9 mouse cellular contexts compared by ENCODE assay signal in genomic region chr17:56350694-56351093, GRCm38 (mm10). TPM values are rescaled to one million over a fixed set of nuclear protein-coding genes. Genes with fewer than 3 reads are reported as not detected.
DNase-seq lines count a peak whose midpoint lies in the region; ATAC-seq and TF ChIP-seq lines count a peak whose summit lies in the region.
"Had no signal": no experiment of that assay in that cellular context is flagged by ENCODE, and none has a peak within 500 bp of the region (broad histone marks: within the 10 kb centered on the region; RNA-seq: fewer than 3 reads in every experiment).

No protein-coding gene starts in this region.

- H3K27ac ChIP-seq in ES-E14 (ENCODE audit: insufficient read depth, low read depth, low read length, poor library complexity, severe bottlenecking), result no peak overlapping the region
- H3K27ac ChIP-seq in forebrain, embryonic 14.5 days (ENCODE audit: low read depth, low read length), result no peak overlapping the region
- no peak overlapping the region for H3K27ac ChIP-seq in olfactory bulb, adult 2 months (ENCODE audit: insufficient read depth, low read depth, low read length)
- H3K27ac ChIP-seq: lung, embryonic 15.5 days had no signal

- no peak overlapping the region for H3K4me3 ChIP-seq in ES-E14 (ENCODE audit: insufficient read depth in 1 of 2, low read depth in 1 of 2, low read length in 2 of 2, poor library complexity in 1 of 2, severe bottlenecking in 1 of 2)
- H3K4me3 ChIP-seq in forebrain, embryonic 14.5 days (ENCODE audit: low read depth, low read length), result no peak overlapping the region
- no peak overlapping the region for H3K4me3 ChIP-seq in lung, adult 2 months (replicated peaks; ENCODE audit: extremely low read depth, low read depth, low read length)
- no peak overlapping the region for H3K4me3 ChIP-seq in olfactory bulb, adult 2 months (ENCODE audit: insufficient read depth, low read depth, low read length)
- H3K4me3 ChIP-seq: lung, embryonic 15.5 days had no signal

- no peak overlapping the region for H3K9ac ChIP-seq in ES-E14 (ENCODE audit: insufficient read depth, low read depth, low read length, poor library complexity, severe bottlenecking)
- H3K9ac ChIP-seq in forebrain, embryonic 14.5 days (ENCODE audit: low read length), result no peak overlapping the region
- H3K9ac ChIP-seq: lung, embryonic 15.5 days had no signal

- WGBS in forebrain, embryonic 14.5 days, result 44% methylated on average over 2 of the region's 2 CpGs
- 23% methylated on average over 2 of the region's 2 CpGs for WGBS in lung, adult 2 months
- WGBS in olfactory bulb, adult 2 months, result 13% methylated on average over 2 of the region's 2 CpGs

- no peaks in the 10 kb centered on the region for H3K9me3 ChIP-seq in ES-E14 (ENCODE audit: control insufficient read depth, insufficient read depth, low read depth, low read length)
- no peaks in the 10 kb centered on the region for H3K9me3 ChIP-seq in forebrain, embryonic 14.5 days (replicated peaks; ENCODE audit: control insufficient read depth, low read length)
- H3K9me3 ChIP-seq: lung, embryonic 15.5 days had no signal

- no peak for TF ChIP-seq POLR2A in lung, adult 2 months (IDR thresholded peaks at IDR 0.05; ENCODE audit: borderline replicate concordance, extremely low read depth, low read depth, low read length)
- no peak for TF ChIP-seq POLR2A in olfactory bulb, adult 2 months (IDR thresholded peaks at IDR 0.05; ENCODE audit: insufficient read depth, low read depth, low read length)

- DNase-seq in ES-E14 (ENCODE audit: low read depth, low spot score), result peak; percentile 63
- peak; percentile 80 for DNase-seq in forebrain, embryonic 14.5 days (ENCODE audit: low spot score)
- DNase-seq in heart, postnatal 14 days, result peak; percentile 83 to 93
- DNase-seq in kidney, postnatal 4 days, result peak; percentile 91 to 93
- peak; percentile 82 for DNase-seq in lung, adult 2 months
- peak; percentile 82 for DNase-seq in thymus, postnatal 0 days (ENCODE audit: low spot score)

- H3K4me2 ChIP-seq in forebrain, embryonic 14.5 days (ENCODE audit: low read length), result no peak overlapping the region
- H3K4me2 ChIP-seq: lung, embryonic 15.5 days had no signal

- intact Hi-C loops in heart, postnatal 14 days (cut with DNase I), result loop anchor here (2.0 kb wide), 1 partner anchor 58 kb away; the partner anchor contains the start of gene Plin3

- peaks cover 0 to 9% of the 10 kb centered on the region in 2 experiments; a peak in 1 of 4 replicates for H3K4me1 ChIP-seq in ES-E14 (ENCODE audit: control insufficient read depth in 2 of 2, insufficient read depth in 2 of 2, low read length in 2 of 2, poor library complexity in 1 of 2)
- H3K4me1 ChIP-seq in forebrain, embryonic 14.5 days (ENCODE audit: control insufficient read depth, insufficient read depth, low read length), result no peaks in the 10 kb centered on the region
- no peaks in the 10 kb centered on the region for H3K4me1 ChIP-seq in lung, adult 2 months (ENCODE audit: control insufficient read depth, insufficient read depth, low read length)
- peaks cover 21% of the 10 kb centered on the region for H3K4me1 ChIP-seq in olfactory bulb, adult 2 months (ENCODE audit: control insufficient read depth, insufficient read depth, low read length)
- H3K4me1 ChIP-seq: lung, embryonic 15.5 days had no signal

- in situ Hi-C loops in ES-E14 (cut with MboI; ENCODE audit: low sequenced_read_pairs in 2 of 2, unreplicated experiment in 2 of 2), result loop anchor here in 1 of 2 experiments (10.0 kb wide), 1 partner anchor 204 kb away; the partner anchor contains the start of gene Gm20219

- H3K36me3 ChIP-seq in ES-E14 (ENCODE audit: control insufficient read depth, insufficient read depth, low read length, poor library complexity, severe bottlenecking), result peaks cover 24% of the 10 kb centered on the region; the same call in 1 of the 2 replicates
- peaks cover 45% of the 10 kb centered on the region for H3K36me3 ChIP-seq in forebrain, embryonic 14.5 days (ENCODE audit: control insufficient read depth, insufficient read depth, low read length)

- TF ChIP-seq CTCF in lung, adult 2 months (IDR thresholded peaks at IDR 0.05; ENCODE audit: insufficient read depth, low read length), result peak; percentile 73
- TF ChIP-seq CTCF in olfactory bulb, adult 2 months (IDR thresholded peaks at IDR 0.05; ENCODE audit: insufficient read depth, low read depth, low read length), result peak; percentile 20; the same call in 1 of the 2 replicates

- peak; percentile 56; the same call in 1 of the 2 replicates for ATAC-seq in cerebellum, adult (ENCODE audit: insufficient number of reproducible peaks, low FRiP score, low TSS enrichment)
- ATAC-seq in forebrain, embryonic 14.5 days, result peak; percentile 73; the same call in 1 of the 2 replicates

- H3K27me3 ChIP-seq in forebrain, embryonic 14.5 days (replicated peaks; ENCODE audit: control insufficient read depth, insufficient read depth, low read length), result no peaks in the 10 kb centered on the region
- H3K27me3 ChIP-seq: lung, embryonic 15.5 days had no signal

TF ChIP-seq in ES-E14, 5 proteins besides CTCF, POLR2A, EP300 and RAD21:
- TF ChIP-seq HCFC1 (IDR thresholded peaks at IDR 0.05; ENCODE audit: borderline replicate concordance, insufficient read depth, low read length) (no peak), ZC3H11A (IDR thresholded peaks at IDR 0.05; ENCODE audit: borderline replicate concordance, low read depth, low read length) (peak; percentile 77; the same call in 1 of the 2 replicates)
TF ChIP-seq in ES-E14: peak in this region for 1.

RNA-seq across cellular contexts. Expression of gene Kdm4b, which starts 24.8 kb away (rescaled TPM):
- 21.1 and 43.7 TPM in 2 replicates for total RNA-seq in ES-E14 (2012; rRNA removed)
- 41.7 and 58.5 TPM in 2 replicates for polyA plus RNA-seq in forebrain, embryonic 14.5 days (2014; fragmentation: Nextera tagmentation; extraction: Ambion mirVana)
- total RNA-seq in heart, postnatal 14 days (2021), result 10 to 100 TPM; 44.3 to 44.9 TPM
- polyA plus RNA-seq in lung, adult 2 months (2012; rRNA removed), result 39.9 and 46.1 TPM in 2 replicates
- not detected in 2 replicates for polyA plus RNA-seq in olfactory bulb, adult 2 months (2012; ENCODE audit: insufficient read depth, insufficient read length, low replicate concordance, missing spikeins)
- polyA plus RNA-seq in thymus, postnatal 0 days (2015; fragmentation: Nextera tagmentation; extraction: Ambion mirVana), result 25.9 and 28.0 TPM in 2 replicates

RNA-seq across cellular contexts. Expression of gene Uhrf1, which starts 47.6 kb away (rescaled TPM):
- 238 and 265 TPM in 2 replicates for total RNA-seq in ES-E14 (2012; rRNA removed)
- 38.9 and 47.4 TPM in 2 replicates for polyA plus RNA-seq in forebrain, embryonic 14.5 days (2014; fragmentation: Nextera tagmentation; extraction: Ambion mirVana)
- 10 to 100 TPM in 1 of 2 experiments, 1 to 10 TPM in 1; 4.8 to 12.2 TPM for total RNA-seq in heart, postnatal 14 days (2021)
- 2.6 and 3.2 TPM in 2 replicates for polyA plus RNA-seq in lung, adult 2 months (2012; rRNA removed)
- polyA plus RNA-seq in olfactory bulb, adult 2 months (2012; ENCODE audit: insufficient read depth, insufficient read length, low replicate concordance, missing spikeins), result not detected in 2 replicates
- 234 and 264 TPM in 2 replicates for polyA plus RNA-seq in thymus, postnatal 0 days (2015; fragmentation: Nextera tagmentation; extraction: Ambion mirVana)

RNA-seq across cellular contexts. Expression of gene Arrdc5, which starts 50.6 kb away (rescaled TPM):
- total RNA-seq in ES-E14 (2012; rRNA removed), result 0.21 TPM in 1 of 2 replicates, not detected in the other
- polyA plus RNA-seq in forebrain, embryonic 14.5 days (2014; fragmentation: Nextera tagmentation; extraction: Ambion mirVana), result not detected in 2 replicates
- under 1 TPM in 1 of 2 experiments, not detected in 1; 0.36 TPM for total RNA-seq in heart, postnatal 14 days (2021)
- polyA plus RNA-seq in lung, adult 2 months (2012; rRNA removed), result not detected in 2 replicates
- polyA plus RNA-seq in olfactory bulb, adult 2 months (2012; ENCODE audit: insufficient read depth, insufficient read length, low replicate concordance, missing spikeins), result not detected in 2 replicates
- polyA plus RNA-seq in thymus, postnatal 0 days (2015; fragmentation: Nextera tagmentation; extraction: Ambion mirVana), result 0.84 and 1.8 TPM in 2 replicates
- polyA plus RNA-seq: lung, embryonic 15.5 days had no signal

RNA-seq across cellular contexts. Expression of gene Plin3, which starts 58.0 kb away (rescaled TPM):
- total RNA-seq in ES-E14 (2012; rRNA removed), result 40.5 and 53.9 TPM in 2 replicates
- polyA plus RNA-seq in forebrain, embryonic 14.5 days (2014; fragmentation: Nextera tagmentation; extraction: Ambion mirVana), result 15.3 and 17.8 TPM in 2 replicates
- total RNA-seq in heart, postnatal 14 days (2021), result 100 to 1,000 TPM; 115 to 133 TPM
- 39.4 and 39.6 TPM in 2 replicates for polyA plus RNA-seq in lung, adult 2 months (2012; rRNA removed)
- not detected in 2 replicates for polyA plus RNA-seq in olfactory bulb, adult 2 months (2012; ENCODE audit: insufficient read depth, insufficient read length, low replicate concordance, missing spikeins)
- 59.5 TPM in 2 replicates for polyA plus RNA-seq in thymus, postnatal 0 days (2015; fragmentation: Nextera tagmentation; extraction: Ambion mirVana)

Comparison
In these comparisons a context has a peak if more than half of its experiments do, and no peak if none do; other contexts are left out.
1. RNA of gene Kdm4b, which starts 24.8 kb away (polyA plus RNA-seq): 41.7 to 58.5 TPM in forebrain, embryonic 14.5 days, 39.9 to 46.1 TPM in lung, adult 2 months and 25.9 to 28.0 TPM in thymus, postnatal 0 days; not detected in olfactory bulb, adult 2 months; every median in the first group is over 10 times any median in the second.
2. Peak in every context shown above with its lines, with median percentiles within 50 percentile points of each other: DNase-seq.